Mouse (Mus musculus) cerebellum, adult 8-10 months (tissue): ENCODE measurements around the gene Ccdc146.

ENCODE experiments used
- DNase-seq: peaks from one replicate; pipeline ENCODE4 v3.0.0; 2022

Gene Ccdc146

GRCm38 (mm10) chr5:21260746-21261145 is 163.7 kb downstream of the Ccdc146 start:
- no peak for DNase-seq

GRCm38 (mm10) chr5:21257806-21258205 is 166.7 kb downstream of the Ccdc146 start:
- no peak for DNase-seq

GRCm38 (mm10) chr5:21257126-21257525 is 167.4 kb downstream of the Ccdc146 start:
- DNase-seq: no peak

GRCm38 (mm10) chr5:21255551-21256132 is 168.8 kb downstream of the Ccdc146 start:
- no peak for DNase-seq

GRCm38 (mm10) chr5:21254731-21255525 is 169.5 kb downstream of the Ccdc146 start:
- no peak for DNase-seq

GRCm38 (mm10) chr5:21248834-21249233 is 175.6 kb downstream of the Ccdc146 start:
- DNase-seq: no peak

- no peak for DNase-seq
These were observed 176.6 kb downstream of the Ccdc146 start for GRCm38 (mm10) chr5:21247916-21248315.

GRCm38 (mm10) chr5:21246794-21247193 is 177.7 kb downstream of the Ccdc146 start:
- no peak for DNase-seq

GRCm38 (mm10) chr5:21245241-21245640 is 179.2 kb downstream of the Ccdc146 start:
- DNase-seq: no peak

- DNase-seq: no peak
These were observed 179.9 kb downstream of the Ccdc146 start for GRCm38 (mm10) chr5:21244575-21244974.
